Mouse (Mus musculus) C2C12 (cell line): Measurements from ENCODE around the gene Gnl1. TPM values are rescaled to one million over a fixed set of nuclear protein-coding genes. Genes with fewer than 3 reads are reported as not detected.
"Not testable (repeated sequence)": the region's sequence is repeated elsewhere in the genome, so short reads cannot be mapped to it uniquely, and the experiment has no call there.

Experiments used
- H3K27me3 ChIP-seq: one replicate; pipeline ENCODE4 v1.6.1; 2011; ENCODE audit not compliant: control insufficient read depth, insufficient read depth, insufficient read length
- H3K36me3 ChIP-seq: one replicate; pipeline ENCODE4 v1.6.1; 2011; ENCODE audit not compliant: control insufficient read depth, insufficient read depth
- H3K4me3 ChIP-seq: one replicate; pipeline ENCODE4 v1.5.1; 2011; ENCODE audit warnings: mild to moderate bottlenecking, control low read depth; ENCODE audit not compliant: poor library complexity, insufficient read depth, severe bottlenecking
- H3K79me2 ChIP-seq: one replicate; pipeline ENCODE4 v1.6.1; 2011; ENCODE audit not compliant: control insufficient read depth, insufficient read depth
- H3K79me3 ChIP-seq: one replicate; pipeline ENCODE4 v1.6.1; 2011; ENCODE audit warnings: low read depth, control low read depth
- H3ac ChIP-seq: one replicate; pipeline ENCODE3; 2011; ENCODE audit warnings: low read depth; ENCODE audit not compliant: control insufficient read depth, insufficient read length
- CEBPB ChIP-seq: IDR thresholded peaks from one replicate; pipeline ENCODE4 v1.6.1; 2011; ENCODE audit warnings: low read depth, mild to moderate bottlenecking, control low read depth, moderate library complexity
- CTCF ChIP-seq: IDR thresholded peaks from one replicate; pipeline ENCODE4 v1.5.1; 2011; ENCODE audit not compliant: control insufficient read depth, insufficient read depth, insufficient read length
- FOSL1 ChIP-seq: IDR thresholded peaks from one replicate; pipeline ENCODE4 v1.8.0; 2011; ENCODE audit warnings: mild to moderate bottlenecking, low read length; ENCODE audit not compliant: poor library complexity, insufficient read depth, severe bottlenecking
- MAX ChIP-seq: IDR thresholded peaks from one replicate; pipeline ENCODE4 v1.6.1; 2011; ENCODE audit warnings: mild to moderate bottlenecking, control low read depth
- MYOD1 ChIP-seq: IDR thresholded peaks from one replicate; pipeline ENCODE4 v1.6.1; 2011; ENCODE audit warnings: low read depth; ENCODE audit not compliant: control insufficient read depth, insufficient read length
- MYOG ChIP-seq: IDR thresholded peaks from one replicate; pipeline ENCODE4 v1.6.1; 2011; ENCODE audit not compliant: control insufficient read depth, insufficient read length; ENCODE audit errors: extremely low read depth
- USF1 ChIP-seq: IDR thresholded peaks from one replicate; pipeline ENCODE4 v1.6.1; 2011; ENCODE audit warnings: low read depth, mild to moderate bottlenecking, control low read depth, moderate library complexity
- polyA plus RNA-seq: library from polyadenylated mRNA; unstranded; fragments of >200 nt; fragmentation: generic; extraction: Trizol; gene quantifications from one replicate; pipeline ENCODE4 v1.2.1, GENCODE M21; 2012; ENCODE audit warnings: missing spikeins

The Gnl1 gene
- polyA plus RNA-seq, 1 experiment: 71.7 TPM

DNA sequence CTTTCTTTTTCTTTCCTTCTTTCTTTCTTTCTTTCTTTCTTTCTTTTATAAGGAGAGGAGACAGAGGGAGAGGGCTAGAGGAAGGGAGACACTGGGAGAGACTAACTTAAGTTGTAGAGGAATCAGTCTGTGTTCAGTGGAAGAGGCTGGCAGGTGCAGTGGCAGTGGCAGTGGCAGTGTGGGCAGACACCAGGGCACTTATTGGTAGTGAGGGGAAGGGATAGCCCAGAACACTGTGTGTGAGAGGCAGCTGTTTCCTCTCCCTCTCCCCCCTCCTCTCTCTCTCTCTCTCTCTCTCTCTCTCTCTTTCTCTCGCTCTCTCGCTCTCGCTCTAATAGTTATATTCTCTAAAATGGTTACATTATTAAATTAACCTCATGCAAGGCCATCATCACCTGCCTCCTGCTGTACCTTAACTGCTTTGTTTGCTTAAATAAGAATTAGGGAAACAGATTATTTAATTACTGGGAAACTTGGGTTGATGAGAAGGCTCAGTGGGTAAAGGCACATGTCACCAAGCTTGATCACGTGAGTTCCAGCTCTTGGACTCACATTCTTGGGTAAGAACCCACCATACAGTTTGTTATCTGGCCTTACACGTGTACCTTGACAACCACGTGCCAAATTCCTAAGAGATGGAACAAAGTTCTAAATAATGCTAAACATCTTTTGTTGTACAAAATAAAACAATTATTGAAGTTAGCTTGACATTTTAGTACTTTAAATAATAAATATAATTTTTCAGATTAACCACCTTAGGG is 19.1 kb downstream of the Gnl1 start:
- Histone ChIP-seq H3K79me2 (peaks cover 81% of the 10 kb centered on the region), H3K27me3 (no peaks in the 10 kb centered on the region), H3ac (no peak overlapping the region), H3K79me3 (peaks cover 55% of the 10 kb centered on the region), H3K36me3 (peaks cover 6% of the 10 kb centered on the region), H3K4me3 (no peak overlapping the region)
- no peak for TF ChIP-seq MYOG
- no peak for TF ChIP-seq CEBPB

GRCm38 (mm10) chr17:35999356-35999755 is 19.7 kb downstream of the Gnl1 start:
- Histone ChIP-seq H3ac (no peak overlapping the region), H3K4me3 (no peak overlapping the region), H3K27me3 (no peaks in the 10 kb centered on the region), H3K79me2 (peaks cover 85% of the 10 kb centered on the region), H3K79me3 (peaks cover 61% of the 10 kb centered on the region), H3K36me3 (peaks cover 12% of the 10 kb centered on the region)
- no peak for TF ChIP-seq FOSL1
- no peak for TF ChIP-seq MYOD1

DNA sequence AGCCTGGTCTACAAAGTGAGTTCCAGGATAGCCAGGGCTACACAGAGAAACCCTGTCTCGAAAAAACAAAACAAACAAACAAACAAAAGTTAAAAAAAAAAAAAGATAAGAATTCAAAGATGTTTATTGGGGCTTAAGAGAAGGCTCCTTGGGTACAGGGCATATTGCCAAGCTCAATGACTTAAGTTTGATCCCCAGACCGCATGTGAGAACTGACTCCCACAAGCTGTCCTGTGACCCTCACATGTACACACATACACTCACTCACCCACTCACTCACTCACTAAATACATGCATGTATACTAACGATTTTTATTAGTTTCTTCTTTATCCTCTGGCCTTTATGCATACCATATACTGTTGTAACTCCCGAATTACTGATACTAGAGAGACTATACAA is 20.7 kb downstream of the Gnl1 start:
- H3K27me3 ChIP-seq: no peaks in the 10 kb centered on the region

DNA sequence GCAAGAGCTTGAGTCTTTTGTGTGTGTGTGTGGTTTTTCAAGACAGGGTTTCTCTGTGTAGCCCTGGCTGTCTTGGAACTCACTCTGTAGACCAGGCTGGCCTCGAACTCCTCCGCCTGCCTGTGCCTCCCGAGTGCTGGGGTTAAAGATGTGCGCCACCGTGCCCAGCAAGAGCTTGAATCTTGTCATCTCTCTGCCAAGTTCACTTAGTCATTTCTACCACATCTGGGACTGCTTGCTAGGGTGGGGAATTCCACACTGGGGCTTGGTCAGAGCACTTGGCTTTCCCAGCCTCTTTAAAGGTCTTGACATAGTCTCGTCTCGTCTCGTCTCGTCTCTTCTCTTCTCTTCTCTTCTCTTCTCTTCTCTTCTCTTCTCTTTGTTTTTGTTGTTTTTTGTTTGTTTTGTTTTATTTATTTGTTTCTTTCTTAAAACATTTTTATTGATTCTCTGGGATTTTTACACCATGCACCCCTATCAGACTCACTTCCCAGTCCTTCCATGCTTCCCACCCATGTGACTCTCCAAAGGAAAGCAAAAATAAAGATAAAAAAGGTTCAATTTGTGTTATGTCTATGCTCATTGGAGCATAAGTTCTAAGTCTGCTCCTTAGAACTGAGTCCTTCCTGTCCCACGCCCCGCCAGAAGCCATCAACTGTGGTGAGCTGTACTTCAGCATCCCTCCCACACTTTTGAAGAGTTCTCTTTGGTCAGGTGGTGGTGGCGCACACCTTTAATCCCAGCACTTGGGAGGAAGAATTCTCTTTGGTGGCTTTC is 21.7 kb downstream of the Gnl1 start:
- no peaks in the 10 kb centered on the region for H3K27me3 ChIP-seq

More for the DNA sequence above, 20.7 kb downstream of the Gnl1 start:
- TF ChIP-seq MYOD1 (no peak), CEBPB (no peak), CTCF (no peak), FOSL1 (no peak), MAX (no peak)
- Histone ChIP-seq H3K79me2 (peaks cover 85% of the 10 kb centered on the region), H3K36me3 (peaks cover 19% of the 10 kb centered on the region), H3ac (no peak overlapping the region), H3K4me3 (no peak overlapping the region), H3K79me3 (peaks cover 65% of the 10 kb centered on the region)

DNA sequence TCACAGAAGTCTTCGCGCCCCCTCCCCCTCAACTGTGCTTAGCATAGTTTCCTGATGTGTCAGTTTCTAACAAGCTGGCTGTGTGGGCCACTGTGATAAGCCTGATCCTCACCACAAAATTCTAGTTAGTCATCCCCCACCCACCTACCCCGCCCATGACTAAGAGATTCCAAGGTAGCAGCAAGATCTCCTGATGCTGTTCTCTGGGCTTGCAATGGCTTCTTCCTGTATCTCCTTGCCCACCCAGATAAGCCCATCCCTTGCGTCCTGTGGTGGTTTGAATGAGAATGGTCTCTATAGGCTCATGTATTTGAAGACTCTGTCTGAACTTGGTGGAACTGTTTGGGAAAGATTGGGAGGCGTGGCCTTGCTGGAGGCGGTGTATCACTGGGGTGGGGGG is 22.3 kb downstream of the Gnl1 start:
- Histone ChIP-seq H3K4me3 (no peak overlapping the region), H3K36me3 (peaks cover 19% of the 10 kb centered on the region), H3K79me3 (peaks cover 74% of the 10 kb centered on the region), H3K79me2 (peaks cover 90% of the 10 kb centered on the region), H3K27me3 (no peaks in the 10 kb centered on the region), H3ac (no peak overlapping the region)
- TF ChIP-seq MAX: no peak
- no peak for TF ChIP-seq USF1
- TF ChIP-seq CTCF: no peak
- TF ChIP-seq FOSL1: peak; percentile 50
- no peak for TF ChIP-seq CEBPB
- no peak for TF ChIP-seq MYOG
- peak; percentile 8 for TF ChIP-seq MYOD1

More for the DNA sequence above, 21.7 kb downstream of the Gnl1 start:
- Histone ChIP-seq H3K79me2 (peaks cover 85% of the 10 kb centered on the region), H3K4me3 (no peak overlapping the region), H3K36me3 (peaks cover 19% of the 10 kb centered on the region), H3ac (no peak overlapping the region), H3K79me3 (peaks cover 67% of the 10 kb centered on the region)
- TF ChIP-seq FOSL1: no peak
- TF ChIP-seq CTCF: no peak
- no peak for TF ChIP-seq MYOG
- no peak for TF ChIP-seq MYOD1
- TF ChIP-seq CEBPB: no peak
- TF ChIP-seq USF1: peak; percentile 8
- peak; percentile 21 for TF ChIP-seq MAX

GRCm38 (mm10) chr17:36003331-36003730 is 23.7 kb downstream of the Gnl1 start:
- Histone ChIP-seq H3K4me3 (no peak overlapping the region), H3K36me3 (peaks cover 19% of the 10 kb centered on the region), H3K79me3 (peaks cover 66% of the 10 kb centered on the region), H3ac (no peak overlapping the region), H3K27me3 (no peaks in the 10 kb centered on the region), H3K79me2 (peaks cover 77% of the 10 kb centered on the region)
- TF ChIP-seq USF1 (no peak), CEBPB (no peak), MAX (no peak), MYOG (no peak), MYOD1 (no peak), CTCF (no peak), FOSL1 (no peak)

GRCm38 (mm10) chr17:36004409-36004808 is 24.8 kb downstream of the Gnl1 start:
- Histone ChIP-seq H3K36me3 (peaks cover 19% of the 10 kb centered on the region), H3K79me3 (peaks cover 56% of the 10 kb centered on the region), H3K79me2 (peaks cover 66% of the 10 kb centered on the region)
- H3K27me3 ChIP-seq, H3ac ChIP-seq, H3K4me3 ChIP-seq: not testable (repeated sequence)
